Mouse (Mus musculus) activated CD4-positive, CD25-positive, alpha-beta regulatory T cell (primary cell): ENCODE data around the gene Rpl7l1. TPM values are rescaled to one million over a fixed set of nuclear protein-coding genes. Genes with fewer than 3 reads are reported as not detected.

Experiments
- polyA plus RNA-seq, 2 experiments: library from polyadenylated mRNA; unstranded; fragments of 100-300 nt; shearing (Covaris generic); gene quantifications; one replicate each; pipeline ENCODE4 v1.2.1; 2017

Gene Rpl7l1
- 100 to 1,000 TPM; 123 to 130 TPM for polyA plus RNA-seq

GRCm38 (mm10) chr17:46782341-46783221 lies at the start of gene Rpl7l1:
TSS of gene Rpl7l1 (minus strand) at chr17:46782672.

GRCm38 (mm10) chr17:46772404-46773277 lies 9.8 kb downstream of the Rpl7l1 start, which contains the start of gene 2310039H08Rik:
TSS of gene 2310039H08Rik (plus strand) at chr17:46772635.

GRCm38 (mm10) chr17:46763544-46763943 lies 18.9 kb downstream of the Rpl7l1 start, which contains the start of gene Ptcra:
TSS of gene Ptcra (minus strand) at chr17:46763712.

GRCm38 (mm10) chr17:46751794-46752556 lies 30.5 kb downstream of the Rpl7l1 start, which contains the start of gene Cnpy3:
TSS of gene Cnpy3 (minus strand) at chr17:46752214.

DNA sequence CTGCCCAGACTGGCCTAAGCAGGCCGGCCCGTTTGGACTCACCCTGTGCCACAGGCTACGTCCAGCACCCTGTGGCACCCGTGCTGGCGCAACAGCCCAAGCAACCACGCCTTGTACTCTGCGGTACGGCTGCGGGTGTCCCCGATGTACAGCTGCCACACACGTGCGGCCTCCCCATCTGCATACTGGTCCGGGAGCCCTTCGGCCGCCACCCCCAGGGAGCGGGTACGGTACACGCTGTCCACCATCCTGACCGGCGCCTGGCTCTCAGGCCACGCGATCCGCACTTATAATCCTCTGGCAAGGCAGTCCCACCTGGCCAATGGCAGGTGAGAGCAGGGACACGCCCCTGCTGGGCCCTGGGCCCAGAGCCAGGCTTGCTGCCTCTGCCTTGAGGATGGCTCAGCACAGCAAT lies 53.6 kb downstream of the Rpl7l1 start, which contains the start of gene Gnmt:
Gnmt (minus strand) TSS at position 265 of the 415 bp plus-strand sequence.

Other genes starting within 250 kb of the Rpl7l1 start
- 1 to 10 TPM; 1.3 to 5.6 TPM for gene Cul9, start 236.3 kb downstream of the Rpl7l1 start, polyA plus RNA-seq
- gene Srf, start 226.5 kb downstream of the Rpl7l1 start, polyA plus RNA-seq = 10 to 100 TPM; 22.6 to 41.9 TPM
- gene Ptk7, start 153.2 kb downstream of the Rpl7l1 start, polyA plus RNA-seq = under 1 TPM in 1 of 2 experiments, not detected in 1; 0.22 TPM
- 10 to 100 TPM; 13.7 to 24.2 TPM for gene Klc4, start 136.7 kb downstream of the Rpl7l1 start, polyA plus RNA-seq
- 10 to 100 TPM; 27.8 to 61.8 TPM for gene Mrpl2, start 136.4 kb downstream of the Rpl7l1 start, polyA plus RNA-seq
- gene Cul7, start 132.3 kb downstream of the Rpl7l1 start, polyA plus RNA-seq = 1 to 10 TPM; 5.3 to 7.8 TPM
- gene Rrp36, start 108.3 kb downstream of the Rpl7l1 start, polyA plus RNA-seq = 10 to 100 TPM; 55.5 to 71.6 TPM
- gene Mea1, start 103.9 kb downstream of the Rpl7l1 start, polyA plus RNA-seq = 100 to 1,000 TPM; 158 to 160 TPM
- 10 to 100 TPM; 63.8 to 76.3 TPM for gene Klhdc3, start 101.8 kb downstream of the Rpl7l1 start, polyA plus RNA-seq
- gene Ppp2r5d, start 77.6 kb downstream of the Rpl7l1 start, polyA plus RNA-seq = 10 to 100 TPM; 66.0 to 83.4 TPM
- gene Pex6, start 71.2 kb downstream of the Rpl7l1 start, polyA plus RNA-seq = 10 to 100 TPM; 19.5 to 32.7 TPM
- gene Gnmt, start 53.5 kb downstream of the Rpl7l1 start, polyA plus RNA-seq = under 1 TPM in 1 of 2 experiments, not detected in 1; 0.55 TPM
- gene Cnpy3, start 30.5 kb downstream of the Rpl7l1 start, polyA plus RNA-seq = 10 to 100 TPM; 40.8 to 41.1 TPM
- not detected for gene Ptcra, start 19.0 kb downstream of the Rpl7l1 start, polyA plus RNA-seq
- gene 2310039H08Rik, start 10.0 kb downstream of the Rpl7l1 start, polyA plus RNA-seq = 10 to 100 TPM; 26.5 to 56.7 TPM
- 10 to 100 TPM; 17.0 to 27.2 TPM for gene Bicral, start 75.8 kb upstream of the Rpl7l1 start, polyA plus RNA-seq
- 10 to 100 TPM; 53.4 to 55.7 TPM for gene Tbcc, start 108.0 kb upstream of the Rpl7l1 start, polyA plus RNA-seq
- gene Prph2, start 127.8 kb upstream of the Rpl7l1 start, polyA plus RNA-seq = under 1 TPM in 1 of 2 experiments, not detected in 1; 0.33 TPM
- 10 to 100 TPM; 30.5 to 43.8 TPM for gene Ubr2, start 227.9 kb upstream of the Rpl7l1 start, polyA plus RNA-seq